Mouse (Mus musculus) megakaryocyte progenitor cell, adult 5-6 weeks (primary cell): ENCODE data around the gene 4930432K21Rik. TPM values are rescaled to one million over a fixed set of nuclear protein-coding genes. Genes with fewer than 3 reads are reported as not detected.

Experiments
- ATAC-seq: replicated peaks from 2 replicates; pipeline ENCODE4 v1.8.0; 2016; ENCODE audit warnings: mild to moderate bottlenecking, moderate TSS enrichment, inconsistent platforms; ENCODE audit not compliant: poor library complexity
- total RNA-seq, 2 experiments: library from RNA; stranded (forward) in 1 of 2; stranded (reverse) in 1 of 2; fragments of 157-497, 149-512 nt in 1 of 2; fragments of 200-1000 nt in 1 of 2; gene quantifications; 2 replicates each; pipeline versions ENCODE4 v1.2.3 to v1.2.4; 2015 to 2017

Gene 4930432K21Rik
- total RNA-seq, 2 experiments from 2014 or later = 0.32 to 2.1 TPM

DNA sequence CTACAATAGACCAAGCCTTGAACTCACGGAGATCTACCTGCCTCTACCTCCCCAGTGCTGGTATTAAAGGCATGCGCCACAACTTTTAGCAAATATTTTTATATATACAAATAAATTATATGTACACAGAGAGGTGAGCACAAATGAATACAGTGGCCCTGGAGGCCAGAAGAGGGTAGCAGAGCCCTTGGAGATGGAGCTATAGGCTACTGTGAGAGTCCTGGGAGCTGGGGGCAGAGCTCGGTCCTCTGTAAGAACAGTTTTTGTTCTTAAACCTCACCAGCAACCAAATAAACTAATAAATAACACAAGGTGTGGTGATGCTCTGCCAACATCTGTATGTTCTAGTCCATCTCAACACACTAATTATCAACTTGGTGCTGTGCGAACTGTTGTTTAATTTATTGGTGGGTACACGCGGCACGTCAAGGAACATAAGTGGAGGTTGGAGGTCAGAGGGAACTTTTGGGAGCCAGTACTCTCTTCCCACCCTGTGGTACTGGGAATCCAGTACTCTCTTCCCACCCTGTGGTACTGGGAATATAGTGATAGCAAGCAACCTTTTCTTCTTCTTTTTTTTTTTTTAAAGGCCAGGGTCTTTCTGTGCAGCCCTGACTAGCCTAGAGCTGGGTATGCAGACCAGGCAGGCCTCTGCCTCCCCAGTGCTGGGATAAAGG, 42.5 kb downstream of the 4930432K21Rik start:
- ATAC-seq = no peak

DNA sequence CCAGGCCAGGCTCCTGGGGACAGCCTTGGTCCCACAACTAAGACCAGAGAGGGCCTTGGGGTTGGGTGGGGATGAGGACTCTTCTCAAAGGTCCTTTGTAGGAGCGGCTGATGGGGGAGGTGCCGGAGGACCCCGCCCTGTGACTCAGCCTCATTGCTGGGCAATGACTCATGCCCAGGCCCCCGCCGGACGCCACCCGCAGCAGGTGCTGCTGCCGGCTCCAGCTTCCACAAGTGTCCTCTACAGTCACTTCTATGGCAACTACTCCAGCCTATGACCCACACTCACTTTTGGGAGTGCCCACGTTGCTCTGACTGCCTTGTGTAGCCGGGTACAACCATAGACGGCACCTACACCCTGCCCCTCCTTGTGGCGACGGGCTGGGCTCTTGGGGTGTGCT, 44.2 kb downstream of the 4930432K21Rik start:
- peak; percentile 67 for ATAC-seq

DNA sequence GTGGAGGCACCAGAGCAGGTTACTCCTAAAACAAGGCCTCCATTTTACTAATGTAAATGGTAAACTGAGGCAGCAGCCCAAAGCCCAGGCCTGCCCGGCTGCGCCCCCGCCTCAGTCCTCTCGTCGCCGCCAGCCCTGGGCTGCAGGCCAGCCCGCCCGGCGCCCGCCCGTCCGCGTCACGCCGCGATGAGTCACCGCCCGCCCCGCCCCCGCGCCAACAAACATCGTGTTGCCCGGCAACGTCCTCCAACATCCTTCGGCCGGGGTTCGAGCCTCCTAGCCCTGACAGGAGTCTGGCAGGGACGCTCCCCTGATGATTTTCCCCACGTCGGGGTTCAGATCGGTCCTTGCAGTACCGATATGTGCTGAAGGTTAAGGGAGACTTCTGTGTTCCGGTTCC, 44.7 kb downstream of the 4930432K21Rik start:
- ATAC-seq = peak; percentile 60

DNA sequence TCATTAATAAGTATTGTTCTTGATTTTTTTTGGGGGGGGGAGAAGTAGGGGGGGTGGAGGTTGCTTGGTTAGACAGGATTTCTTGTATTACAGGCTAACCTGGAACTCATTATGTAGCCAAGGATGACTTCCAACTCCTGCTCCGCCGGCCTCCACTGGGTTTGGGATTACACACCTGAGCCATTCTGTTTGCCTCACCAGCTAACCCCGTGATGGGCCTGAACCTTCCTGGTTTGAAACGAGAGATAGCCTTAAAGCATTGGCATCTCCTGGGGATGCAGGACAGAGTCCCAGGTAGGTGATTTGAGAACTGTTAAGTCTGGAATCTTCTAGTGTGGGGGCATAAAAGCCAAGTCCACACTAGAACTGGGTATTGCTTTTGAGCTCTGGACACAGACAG, 45.3 kb downstream of the 4930432K21Rik start:
- no peak for ATAC-seq

DNA sequence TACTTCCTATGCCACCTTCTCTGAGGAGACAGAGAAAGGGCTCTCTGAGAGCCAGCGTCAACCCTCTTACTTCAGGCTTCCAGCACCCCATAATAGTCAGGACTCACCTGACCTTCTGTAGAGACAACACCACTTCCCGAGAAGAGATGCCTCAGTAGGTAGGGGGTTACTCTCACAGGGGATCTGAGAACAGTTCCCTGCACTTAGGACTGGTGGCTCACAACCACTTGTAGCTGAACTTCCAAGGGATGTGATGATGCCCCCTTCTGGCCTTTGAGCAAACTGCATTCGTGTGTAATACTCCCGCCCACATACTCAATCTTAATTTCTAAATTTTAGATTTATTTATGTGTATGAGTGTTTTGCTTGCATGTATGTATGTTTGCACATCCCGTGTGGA, 45.7 kb downstream of the 4930432K21Rik start:
- ATAC-seq = peak; percentile 27; the same call in 1 of the 2 replicates

DNA sequence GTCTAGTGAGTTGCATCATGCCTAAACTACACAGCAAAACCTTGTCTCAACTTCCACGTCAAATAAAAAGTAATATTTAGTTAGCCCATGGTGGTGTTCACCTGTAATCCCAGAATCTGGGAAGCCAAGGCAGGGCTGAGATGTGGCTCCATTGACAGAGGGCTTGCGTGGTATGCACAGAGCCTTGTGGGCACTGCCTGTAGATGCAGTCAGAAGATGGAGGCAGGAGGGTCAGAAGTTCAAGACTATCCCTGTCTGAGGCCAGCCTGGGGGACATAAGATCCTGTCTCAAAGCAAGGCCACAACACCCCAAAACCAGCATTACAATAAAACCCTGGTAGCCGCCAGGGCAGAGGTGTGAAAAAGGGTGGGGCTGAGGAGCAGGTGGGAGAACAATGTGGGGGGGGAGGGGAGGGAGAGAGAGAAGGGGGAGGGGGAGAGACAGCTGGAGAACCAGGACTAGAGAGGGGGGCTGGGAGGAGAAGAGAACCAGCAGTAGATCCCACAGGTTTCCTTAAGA, 46.5 kb downstream of the 4930432K21Rik start:
- ATAC-seq = no peak

DNA sequence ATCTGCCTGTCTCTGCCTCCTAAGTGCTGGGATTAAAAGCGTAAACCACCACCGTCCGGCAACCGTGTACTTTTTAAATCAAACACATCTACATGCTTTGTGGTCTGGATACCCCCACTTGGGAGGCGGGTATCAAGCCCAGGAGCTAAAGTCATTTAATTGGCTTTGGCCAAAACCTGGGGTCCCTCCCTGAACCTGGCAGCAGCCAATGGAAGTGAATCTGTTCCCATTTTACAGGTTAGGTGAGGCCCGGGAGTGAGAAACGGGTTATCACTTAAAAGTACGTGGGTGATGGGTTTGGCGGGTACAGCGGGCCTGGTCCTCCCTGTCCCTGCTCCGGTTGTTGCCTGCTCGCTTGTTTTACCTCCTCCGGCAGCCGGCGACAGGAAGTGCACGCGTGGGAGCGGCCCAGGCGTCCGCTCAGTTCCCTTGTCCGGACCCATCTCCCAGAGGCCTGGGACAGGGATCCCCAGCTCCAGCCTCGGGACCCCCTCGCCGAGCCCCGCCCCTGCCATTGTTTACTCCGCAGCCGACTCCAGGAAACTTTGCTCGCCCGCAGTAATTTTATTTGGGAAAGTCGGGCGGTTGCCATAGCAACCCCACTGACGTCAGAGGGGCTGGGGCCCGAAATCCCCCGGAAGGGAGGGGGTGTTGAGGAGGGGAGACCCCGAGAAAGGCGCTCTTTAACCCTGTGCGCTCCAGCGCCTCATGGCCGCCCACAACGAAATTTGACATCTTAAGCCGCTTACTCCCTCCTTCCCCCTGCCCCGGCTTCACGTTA, 49.5 kb downstream of the 4930432K21Rik start:
- peak; percentile 8; the same call in 1 of the 2 replicates for ATAC-seq

DNA sequence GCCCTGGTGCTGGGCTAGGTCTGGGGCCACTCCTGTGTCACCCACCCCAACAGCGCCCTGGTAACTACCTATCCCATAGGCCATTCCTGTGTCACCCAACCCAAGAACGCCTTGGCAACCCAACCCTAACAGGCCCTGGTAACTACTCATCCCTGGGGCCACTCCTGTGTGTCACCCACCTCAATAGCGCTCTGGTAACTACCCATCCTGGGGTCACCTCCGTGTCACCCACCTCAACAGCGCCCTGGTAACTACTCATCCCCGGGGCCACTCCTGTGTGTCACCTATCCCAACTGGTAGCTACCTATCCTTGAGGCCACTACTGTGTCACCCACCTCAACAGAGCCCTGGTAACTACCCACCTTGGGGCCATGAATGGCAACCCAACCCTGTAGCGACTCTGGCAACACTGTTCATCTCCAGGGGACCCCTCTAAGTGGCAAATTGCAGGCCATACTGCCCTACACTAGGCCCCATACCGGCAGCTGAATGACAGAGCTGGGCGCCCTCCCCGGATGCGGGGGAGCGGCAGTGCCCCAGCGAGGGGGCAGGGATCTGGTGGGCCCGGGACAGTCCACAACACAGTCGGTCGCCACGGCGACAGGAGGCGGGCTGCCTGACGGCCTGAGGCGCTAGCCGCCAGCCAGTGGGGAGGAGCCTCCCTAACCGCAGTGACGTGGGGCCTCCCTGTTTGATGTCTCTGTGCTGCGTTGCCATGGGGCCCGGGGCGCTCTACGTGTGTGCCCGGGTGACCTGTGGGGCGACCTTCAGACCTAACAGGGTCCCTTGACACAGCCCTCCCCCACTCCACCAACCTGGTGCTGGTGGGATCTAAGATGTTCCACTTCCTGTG, 50.3 kb downstream of the 4930432K21Rik start:
- peak; percentile 75 for ATAC-seq

DNA sequence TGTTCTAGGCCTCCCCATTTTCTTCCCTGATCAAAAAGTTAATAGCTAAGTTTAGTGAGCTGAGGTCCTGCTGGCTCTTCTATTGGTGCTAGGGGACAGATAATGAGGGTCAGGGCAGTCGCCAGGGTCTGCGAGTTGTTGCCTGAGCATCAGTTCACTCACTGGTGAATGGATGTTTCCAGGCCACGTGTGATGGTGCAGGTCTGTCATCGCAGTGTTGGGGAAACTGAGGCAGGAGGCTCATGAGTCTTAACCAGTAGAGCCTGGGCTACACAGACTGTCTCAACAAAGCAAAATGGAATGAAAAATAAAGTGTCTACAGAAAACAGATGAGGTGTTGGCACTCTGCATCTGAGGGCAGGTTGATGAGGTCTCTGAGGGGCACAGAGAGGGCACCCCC, 51.0 kb downstream of the 4930432K21Rik start:
- no peak for ATAC-seq

DNA sequence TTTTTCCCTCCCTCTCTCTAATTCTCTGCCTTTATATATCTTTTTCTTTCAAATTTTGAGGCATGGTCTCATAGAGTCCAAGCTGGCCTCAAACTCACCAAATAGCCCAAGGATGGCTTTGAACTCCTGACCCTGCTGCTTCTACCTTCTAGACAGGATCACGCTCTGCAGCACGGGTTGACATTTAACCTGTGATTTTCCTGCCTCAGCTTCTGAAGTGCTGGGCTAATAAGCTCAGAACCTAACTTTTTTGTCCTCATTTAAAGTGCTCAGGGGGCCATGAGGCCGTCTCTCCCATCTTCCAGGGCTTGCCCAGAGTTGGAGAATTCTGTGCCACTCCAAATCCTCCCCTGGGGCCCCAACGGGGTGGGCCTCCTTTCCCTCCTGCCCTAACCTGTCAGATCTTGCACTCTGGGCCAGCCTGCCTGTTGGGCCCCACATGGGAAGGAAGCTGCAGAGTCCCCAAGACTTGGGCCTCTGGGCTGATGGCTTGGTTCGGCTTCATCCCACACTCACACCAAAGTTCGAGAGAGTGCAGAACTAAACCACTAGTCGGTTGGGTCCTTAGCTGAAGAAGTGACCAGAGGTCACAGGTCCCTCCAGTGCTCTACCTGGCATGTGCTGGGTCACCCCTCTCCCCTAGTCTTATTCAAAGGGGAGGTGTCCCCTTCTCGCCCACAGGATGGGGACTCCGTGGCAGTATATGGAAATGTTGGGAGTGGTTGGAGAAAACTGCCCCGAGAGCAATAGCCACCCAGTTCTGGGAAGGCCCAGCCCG, 51.7 kb downstream of the 4930432K21Rik start:
- ATAC-seq = no peak

DNA sequence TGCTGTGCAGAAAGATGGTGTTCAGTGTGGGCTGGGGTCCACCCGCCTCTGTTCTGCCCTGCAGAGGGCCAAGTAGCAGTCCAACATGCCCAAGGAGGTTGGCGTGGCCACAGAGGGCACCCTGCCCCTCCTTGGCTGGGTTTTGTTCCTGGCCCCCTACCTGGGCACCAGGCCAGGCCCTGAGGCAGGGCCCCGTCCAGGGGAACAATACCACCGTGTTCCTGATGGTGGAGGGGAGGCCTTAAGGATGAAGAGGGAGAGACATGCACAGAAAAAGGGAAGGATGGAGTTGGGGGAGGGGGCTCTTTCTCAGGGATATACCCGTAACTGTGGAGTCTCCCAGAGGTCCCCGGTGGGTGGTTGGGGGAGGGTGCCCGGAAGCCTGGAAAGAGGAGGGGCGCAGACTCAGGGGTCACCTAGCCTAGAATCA, 52.3 kb downstream of the 4930432K21Rik start:
- no peak for ATAC-seq

DNA sequence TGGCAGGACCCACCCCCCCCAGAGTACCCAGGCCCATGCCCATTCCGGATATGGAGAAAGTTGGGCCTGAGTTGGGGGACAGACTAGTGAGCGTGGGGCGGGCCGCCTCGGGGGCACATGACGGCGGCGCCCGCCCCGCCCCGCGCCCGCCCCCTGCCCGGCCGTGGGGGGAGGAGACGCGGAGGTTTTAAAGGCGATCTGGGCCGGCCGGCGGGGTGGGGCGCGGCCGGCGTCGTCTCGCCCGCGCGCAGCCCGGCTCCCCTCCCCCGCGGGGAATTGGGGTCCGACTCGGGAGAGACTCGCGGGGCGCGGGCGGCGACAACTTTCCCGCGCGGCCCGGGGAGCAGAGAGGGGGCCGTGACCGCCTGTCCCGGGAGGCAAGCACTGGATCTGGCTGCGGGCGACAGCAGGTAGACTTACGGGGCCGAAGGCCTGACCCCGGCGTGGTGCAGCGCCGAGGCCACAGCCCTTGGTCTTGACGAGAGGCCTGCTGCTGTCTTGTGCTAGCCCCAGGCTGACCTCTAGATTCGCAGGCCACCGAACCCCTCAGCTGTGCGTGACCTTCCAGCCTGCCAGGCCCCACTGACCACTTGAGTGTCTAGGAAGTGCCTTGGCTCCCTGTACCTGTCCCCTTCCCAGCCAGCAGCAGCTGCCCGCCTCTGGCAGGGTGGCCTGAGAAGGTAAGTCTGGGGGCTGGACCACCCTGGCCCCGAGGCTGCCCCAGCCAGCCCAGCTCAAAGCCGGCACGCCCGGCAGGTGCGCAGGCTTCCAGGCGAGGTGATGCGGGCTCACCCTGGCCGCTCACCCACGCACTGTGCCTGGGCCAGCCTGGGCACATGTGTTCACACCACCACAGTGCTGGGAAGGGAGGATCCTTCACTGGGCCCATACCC, 53.1 kb downstream of the 4930432K21Rik start:
- no peak for ATAC-seq

DNA sequence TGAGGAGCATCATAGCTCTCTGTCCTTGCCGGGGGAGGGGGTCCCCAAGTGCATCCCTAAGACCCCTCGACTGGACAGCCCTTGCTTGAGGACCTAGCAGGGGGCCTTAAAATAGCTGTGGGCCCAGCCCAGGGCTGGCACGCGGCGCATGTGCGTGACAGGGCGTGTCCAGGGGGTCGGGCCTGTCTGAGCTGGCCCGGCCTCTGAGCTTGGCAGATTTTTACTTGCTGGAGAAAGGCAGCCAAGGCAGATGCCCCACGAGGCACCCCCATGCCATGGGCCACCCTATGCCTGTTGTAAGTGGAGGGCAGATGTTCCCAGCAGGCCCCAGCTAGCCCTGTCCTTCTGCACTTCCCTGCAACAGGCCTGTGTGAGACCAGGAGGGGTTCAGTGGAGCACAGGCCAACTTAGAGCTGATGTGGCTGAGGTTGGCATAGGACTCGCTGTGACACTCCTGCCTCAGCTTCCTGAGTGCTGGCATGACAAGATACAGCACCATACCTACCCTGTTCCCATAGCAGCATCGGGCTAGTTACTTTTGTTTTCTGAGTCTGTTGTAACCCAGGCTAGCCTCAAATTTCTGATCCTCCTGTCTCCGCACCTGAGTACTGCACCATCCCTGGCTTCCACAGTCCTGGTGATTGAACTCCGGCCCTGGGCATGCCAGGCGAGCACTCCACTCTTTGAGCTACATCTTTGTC, 53.9 kb downstream of the 4930432K21Rik start:
- 0 out of 2 replicates have a peak, but pooled peaks have one; percentile 7 for ATAC-seq

DNA sequence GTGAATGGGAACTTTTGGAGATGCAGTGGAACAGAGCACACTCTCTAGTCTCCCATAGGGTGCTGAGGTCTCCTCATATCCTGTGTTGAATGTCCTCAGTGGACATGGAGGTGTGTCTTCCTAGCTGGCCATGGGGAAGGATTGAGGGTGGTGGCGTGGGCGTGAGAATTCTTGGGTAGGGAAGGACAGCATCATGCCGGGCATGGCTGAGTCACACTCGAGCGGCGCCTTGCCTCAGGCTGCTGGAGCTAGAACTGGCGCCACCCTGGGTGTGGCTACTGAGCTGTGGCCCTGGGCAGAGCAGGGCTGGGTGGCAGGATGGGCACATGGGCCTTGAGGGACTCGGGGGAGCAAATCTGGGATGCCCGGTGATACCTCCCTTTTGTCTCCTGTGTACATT, 54.6 kb downstream of the 4930432K21Rik start:
- no peak for ATAC-seq

DNA sequence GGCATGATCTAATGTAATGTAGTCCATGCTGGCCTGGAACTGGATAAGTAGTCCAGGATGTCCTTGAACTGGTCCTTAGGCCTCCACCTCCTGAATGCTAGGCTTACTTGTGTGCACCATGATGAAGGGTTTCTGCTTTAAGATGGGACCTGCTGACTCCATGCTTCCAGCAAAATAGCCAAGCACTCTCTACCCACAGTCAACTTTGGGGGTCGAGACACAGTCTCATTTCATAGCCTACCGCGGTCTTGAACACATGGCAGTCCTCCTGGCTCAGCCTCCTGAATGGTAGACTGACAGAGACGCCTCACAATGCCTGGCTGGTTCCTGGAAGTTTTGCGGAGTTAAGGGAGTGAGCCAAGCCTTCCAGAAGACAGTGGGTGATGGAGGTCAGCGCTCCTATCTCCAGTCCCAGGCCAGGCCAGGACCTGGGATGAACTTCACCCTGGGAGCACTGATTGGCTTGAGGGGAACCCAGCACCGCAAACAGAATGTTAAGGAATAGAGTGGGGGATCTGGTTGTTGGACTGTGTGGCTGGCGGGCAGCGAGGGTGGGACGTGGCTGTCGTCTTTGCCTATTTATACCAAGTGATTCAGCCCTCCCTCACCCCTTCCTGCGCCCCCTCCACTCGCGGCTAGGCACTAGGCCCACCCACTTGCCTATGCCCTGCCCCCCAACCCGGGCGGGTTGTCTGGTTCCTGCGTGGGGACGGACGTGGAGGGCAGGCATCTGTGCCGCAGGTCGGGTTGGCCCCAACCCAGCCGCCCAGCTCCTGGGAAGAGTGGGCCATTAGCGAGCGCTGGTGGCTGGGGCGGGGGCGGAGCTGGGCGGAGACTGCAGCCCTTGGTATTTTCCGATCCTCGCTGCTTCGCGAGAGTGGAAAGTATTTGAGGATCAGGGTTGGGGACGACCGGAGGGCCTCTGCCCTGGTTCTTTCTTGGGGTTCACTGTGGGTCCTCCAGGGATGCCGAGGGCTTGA, 55.4 kb downstream of the 4930432K21Rik start:
- peak; percentile 33 for ATAC-seq

DNA sequence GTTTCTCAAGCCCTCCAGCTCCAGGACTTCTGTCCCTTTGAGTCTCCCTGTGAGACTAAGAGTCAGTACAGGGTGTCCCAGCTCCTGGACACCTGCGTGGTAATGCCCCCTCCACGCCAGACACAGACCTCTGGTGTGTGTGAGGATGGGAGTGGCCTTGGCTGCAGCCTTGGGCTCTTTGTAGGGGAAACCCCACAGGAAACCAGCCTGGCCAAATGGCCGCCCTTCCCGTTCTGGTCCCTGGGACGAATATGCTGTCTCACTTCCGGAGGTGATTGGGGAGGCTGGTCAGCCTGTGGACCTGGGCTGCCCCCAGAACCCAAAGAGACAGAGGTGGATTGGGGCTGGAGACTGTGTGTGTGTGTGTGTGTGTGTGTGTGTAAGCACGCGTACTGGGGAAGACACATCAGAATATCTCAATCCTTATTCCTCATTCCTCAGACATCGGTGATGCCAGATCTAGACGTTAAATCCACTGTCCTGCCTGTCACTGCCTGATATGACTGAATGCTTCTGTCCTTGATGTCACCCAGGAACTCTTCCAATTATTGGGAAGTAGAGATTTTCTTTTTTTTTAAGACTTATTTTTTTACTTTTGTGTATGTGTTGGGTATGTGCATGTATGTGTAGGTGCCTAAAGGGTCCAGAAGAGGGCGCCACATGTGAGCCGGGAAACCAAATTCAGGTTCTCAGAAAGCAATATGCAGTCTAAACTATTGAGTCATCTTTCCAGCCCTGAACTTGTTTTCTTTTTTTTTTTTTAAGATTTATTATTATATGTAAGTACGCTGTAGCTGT, 56.3 kb downstream of the 4930432K21Rik start:
- peak; percentile 15 for ATAC-seq

DNA sequence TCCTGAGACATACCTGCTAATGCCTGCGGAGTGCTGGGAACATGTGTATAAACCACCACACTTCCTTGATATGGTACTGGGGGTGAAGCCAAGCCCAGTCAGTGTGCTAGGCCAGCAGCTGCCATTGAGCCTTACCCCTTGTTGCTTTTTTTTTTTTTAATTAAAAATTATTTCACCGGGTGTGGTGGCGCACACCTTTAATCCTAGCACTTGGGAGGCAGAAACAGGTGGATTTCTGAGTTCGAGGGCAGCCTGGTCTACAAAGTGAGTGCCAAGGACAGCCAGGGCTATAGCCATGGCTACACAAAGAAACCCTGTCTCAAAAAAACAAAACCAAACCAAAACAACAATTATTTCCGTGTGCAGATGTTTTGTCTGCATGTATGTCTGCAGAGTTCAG, 57.2 kb downstream of the 4930432K21Rik start:
- ATAC-seq = no peak
